Mouse (Mus musculus) embryonic fibroblast, embryonic 13.5 days (primary cell): ENCODE results near the gene Rbm17.

ENCODE experiments used
- CTCF ChIP-seq: IDR thresholded peaks from 2 replicates; pipeline ENCODE4 v1.5.1; 2011; ENCODE audit warnings: mild to moderate bottlenecking, control low read depth, low read length, moderate library complexity, borderline replicate concordance; ENCODE audit not compliant: insufficient read depth
- POLR2A ChIP-seq: IDR thresholded peaks from 2 replicates; pipeline ENCODE4 v1.6.1; 2011; ENCODE audit warnings: low read depth, mild to moderate bottlenecking, control low read depth, low read length, moderate library complexity

GRCm38 (mm10) chr2:11547609-11548008, 56.3 kb downstream of the Rbm17 start:
- no peak for TF ChIP-seq POLR2A
- TF ChIP-seq CTCF, result no peak
